ENCODE assay signal across 26 mouse cellular contexts in the genomic region with DNA sequence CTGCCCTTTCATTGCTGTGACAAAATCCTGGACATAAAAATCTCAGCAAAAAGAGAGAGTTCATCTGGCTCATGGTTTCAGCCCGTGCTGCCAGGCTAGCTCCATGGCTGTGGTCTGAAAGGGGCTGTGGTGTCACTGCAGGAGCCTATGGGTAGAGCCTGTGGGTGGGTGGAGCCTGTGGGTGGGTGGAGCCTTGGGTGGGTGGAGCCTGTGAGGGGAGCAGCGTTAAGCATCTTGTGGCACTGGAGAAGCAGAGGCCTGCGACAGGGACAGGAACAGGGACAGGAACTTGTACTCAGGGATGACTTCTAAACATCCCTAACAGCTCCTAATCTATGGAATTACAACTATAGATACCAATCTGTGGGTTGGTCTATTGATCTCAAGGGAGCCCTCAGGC. TPM values are rescaled to one million over a fixed set of nuclear protein-coding genes. Genes with fewer than 3 reads are reported as not detected.
A peak's percentile ranks its signal among the peaks of the same experiment; 100 is the strongest.
DNase-seq lines count a peak whose midpoint lies in the region; ATAC-seq lines count a peak whose summit lies in the region.
"Had no signal": no experiment of that assay in that cellular context is flagged by ENCODE, and none has a peak within 500 bp of the region (broad histone marks: within the 10 kb centered on the region; RNA-seq: fewer than 3 reads in every experiment).

No protein-coding gene starts in this region.

- ATAC-seq in liver, embryonic 16.5 days (ENCODE audit: low read depth), result 0 out of 2 replicates have a peak, but pooled peaks have one; percentile 43
- ATAC-seq in kidney, embryonic 16.5 days (ENCODE audit: low FRiP score, low TSS enrichment), result no peak
- ATAC-seq: forebrain, embryonic 14.5 days; inflammation-experienced regulatory T-cells, adult 6 months; midbrain, embryonic 13.5 days had no signal

- 43% methylated on average over 3 of the region's 3 CpGs for WGBS in heart, embryonic 10.5 days
- 22% methylated on average over 3 of the region's 3 CpGs for WGBS in liver, embryonic 16.5 days (ENCODE audit: insufficient replicate concordance)
- WGBS in kidney, embryonic 16.5 days, result 52% methylated on average over 3 of the region's 3 CpGs
- 55% methylated on average over 3 of the region's 3 CpGs for WGBS in embryonic facial prominence, embryonic 10.5 days

- no peak overlapping the region for H3K4me2 ChIP-seq in liver, embryonic 16.5 days (ENCODE audit: low read depth, low read length)
- no peak overlapping the region for H3K4me2 ChIP-seq in kidney, embryonic 16.5 days (replicated peaks; ENCODE audit: low read depth, low read length)
- H3K4me2 ChIP-seq: embryonic facial prominence, embryonic 12.5 days; heart, embryonic 11.5 days; limb, embryonic 13.5 days; midbrain, embryonic 13.5 days; neural tube, embryonic 12.5 days had no signal

- no peak overlapping the region for H3K9ac ChIP-seq in liver, embryonic 16.5 days (ENCODE audit: low read depth, low read length)
- H3K9ac ChIP-seq in kidney, embryonic 16.5 days (replicated peaks; ENCODE audit: low read length), result no peak overlapping the region
- H3K9ac ChIP-seq: embryonic facial prominence, embryonic 12.5 days; limb, embryonic 13.5 days; midbrain, embryonic 13.5 days; neural tube, embryonic 12.5 days had no signal

- peak; percentile 68 for DNase-seq in heart, adult 11 months
- no peak for DNase-seq in heart, embryonic 10.5 days (ENCODE audit: low spot score)
- DNase-seq in induced T-regulatory cell, adult 2 months (ENCODE audit: low read depth), result peak; percentile 17
- DNase-seq in retina, embryonic 14.5 days (ENCODE audit: low spot score), result no peak
- DNase-seq in kidney, postnatal 14 days, result no peak
- no peak for DNase-seq in embryonic facial prominence, embryonic 10.5 days (ENCODE audit: low spot score)
- DNase-seq: cerebellum, adult 8-10 months; gastrocnemius, postnatal 25 days; heart, postnatal 10 days; kidney, adult 2 months; kidney, postnatal 4 days; layer of hippocampus, adult 9-11 months; right cerebral cortex, adult 18-20 months; thymus, adult 18-20 months; thymus, postnatal 4 days had no signal

- no peaks in the 10 kb centered on the region for H3K36me3 ChIP-seq in heart, embryonic 10.5 days
- no peaks in the 10 kb centered on the region for H3K36me3 ChIP-seq in liver, embryonic 16.5 days (ENCODE audit: control insufficient read depth, insufficient read depth)
- H3K36me3 ChIP-seq in kidney, embryonic 16.5 days (ENCODE audit: insufficient read depth, low read length), result no peaks in the 10 kb centered on the region
- no peaks in the 10 kb centered on the region for H3K36me3 ChIP-seq in embryonic facial prominence, embryonic 10.5 days (replicated peaks)
- H3K36me3 ChIP-seq: embryonic facial prominence, embryonic 12.5 days; limb, embryonic 13.5 days; midbrain, embryonic 13.5 days; neural tube, embryonic 12.5 days had no signal

- H3K27ac ChIP-seq in heart, embryonic 10.5 days, result no peak overlapping the region
- no peak overlapping the region for H3K27ac ChIP-seq in liver, embryonic 16.5 days (ENCODE audit: low read length)
- no peak overlapping the region for H3K27ac ChIP-seq in kidney, embryonic 16.5 days (ENCODE audit: low read length)
- no peak overlapping the region for H3K27ac ChIP-seq in embryonic facial prominence, embryonic 10.5 days (replicated peaks)
- H3K27ac ChIP-seq: embryonic facial prominence, embryonic 12.5 days; limb, embryonic 13.5 days; midbrain, embryonic 13.5 days; neural tube, embryonic 12.5 days had no signal

- H3K27me3 ChIP-seq in heart, embryonic 10.5 days (ENCODE audit: insufficient read depth, poor library complexity, severe bottlenecking), result no peaks in the 10 kb centered on the region; the same call in 1 of the 2 replicates
- H3K27me3 ChIP-seq in liver, embryonic 16.5 days (ENCODE audit: control insufficient read depth, insufficient read depth, low read depth, low read length), result no peaks in the 10 kb centered on the region
- no peaks in the 10 kb centered on the region for H3K27me3 ChIP-seq in kidney, embryonic 16.5 days (ENCODE audit: insufficient read depth, low read length)
- no peaks in the 10 kb centered on the region for H3K27me3 ChIP-seq in embryonic facial prominence, embryonic 10.5 days (replicated peaks; ENCODE audit: low read depth, poor library complexity, severe bottlenecking)
- H3K27me3 ChIP-seq: embryonic facial prominence, embryonic 12.5 days; limb, embryonic 13.5 days; midbrain, embryonic 13.5 days; neural tube, embryonic 12.5 days had no signal

- no peaks in the 10 kb centered on the region for H3K9me3 ChIP-seq in heart, embryonic 10.5 days
- no peaks in the 10 kb centered on the region for H3K9me3 ChIP-seq in liver, embryonic 16.5 days (replicated peaks; ENCODE audit: control insufficient read depth, low read length)
- H3K9me3 ChIP-seq in kidney, embryonic 16.5 days (ENCODE audit: low read length), result no peaks in the 10 kb centered on the region
- no peaks in the 10 kb centered on the region for H3K9me3 ChIP-seq in embryonic facial prominence, embryonic 10.5 days
- H3K9me3 ChIP-seq: embryonic facial prominence, embryonic 12.5 days; limb, embryonic 13.5 days; midbrain, embryonic 13.5 days; neural tube, embryonic 12.5 days had no signal

- H3K4me1 ChIP-seq in heart, embryonic 10.5 days, result no peaks in the 10 kb centered on the region
- H3K4me1 ChIP-seq in liver, embryonic 16.5 days (ENCODE audit: control insufficient read depth, low read depth, low read length), result no peaks in the 10 kb centered on the region; the same call in 1 of the 2 replicates
- no peaks in the 10 kb centered on the region for H3K4me1 ChIP-seq in kidney, embryonic 16.5 days (ENCODE audit: insufficient read depth, low read length)
- no peaks in the 10 kb centered on the region for H3K4me1 ChIP-seq in embryonic facial prominence, embryonic 10.5 days
- H3K4me1 ChIP-seq: embryonic facial prominence, embryonic 12.5 days; limb, embryonic 13.5 days; midbrain, embryonic 13.5 days; neural tube, embryonic 12.5 days had no signal

- H3K4me3 ChIP-seq in heart, embryonic 10.5 days, result no peak overlapping the region
- no peak overlapping the region for H3K4me3 ChIP-seq in liver, embryonic 16.5 days (ENCODE audit: low read depth, low read length)
- H3K4me3 ChIP-seq in kidney, embryonic 16.5 days (ENCODE audit: low read length), result no peak overlapping the region
- no peak overlapping the region for H3K4me3 ChIP-seq in embryonic facial prominence, embryonic 10.5 days
- H3K4me3 ChIP-seq: embryonic facial prominence, embryonic 12.5 days; limb, embryonic 13.5 days; midbrain, embryonic 13.5 days; neural tube, embryonic 12.5 days had no signal

RNA-seq across cellular contexts. Expression of a gene that starts 20.1 kb away (rescaled TPM):
- 1.2 and 1.6 TPM in 2 replicates for polyA plus RNA-seq in heart, embryonic 10.5 days (2016; fragmentation: Nextera tagmentation; extraction: Ambion mirVana)
- 2.0 and 3.0 TPM in 2 replicates for polyA plus RNA-seq in liver, embryonic 16.5 days (2015; fragmentation: Nextera tagmentation; extraction: Ambion mirVana)
- 1.4 and 2.5 TPM in 2 replicates for polyA plus RNA-seq in kidney, embryonic 16.5 days (2015; fragmentation: Nextera tagmentation; extraction: Ambion mirVana)
- 1.2 TPM in 2 replicates for polyA plus RNA-seq in embryonic facial prominence, embryonic 10.5 days (2016; fragmentation: Nextera tagmentation; extraction: Ambion mirVana)

RNA-seq across cellular contexts. Expression of a gene that starts 32.2 kb away (rescaled TPM):
- 89.6 and 117 TPM in 2 replicates for polyA plus RNA-seq in heart, embryonic 10.5 days (2016; fragmentation: Nextera tagmentation; extraction: Ambion mirVana)
- polyA plus RNA-seq in liver, embryonic 16.5 days (2015; fragmentation: Nextera tagmentation; extraction: Ambion mirVana), result 39.4 and 43.0 TPM in 2 replicates
- polyA plus RNA-seq in kidney, embryonic 16.5 days (2015; fragmentation: Nextera tagmentation; extraction: Ambion mirVana), result 140 and 141 TPM in 2 replicates
- polyA plus RNA-seq in embryonic facial prominence, embryonic 10.5 days (2016; fragmentation: Nextera tagmentation; extraction: Ambion mirVana), result 135 and 137 TPM in 2 replicates

RNA-seq across cellular contexts. Expression of a gene that starts 53.7 kb away (rescaled TPM):
- not detected in 2 replicates for polyA plus RNA-seq in heart, embryonic 10.5 days (2016; fragmentation: Nextera tagmentation; extraction: Ambion mirVana)
- polyA plus RNA-seq in liver, embryonic 16.5 days (2015; fragmentation: Nextera tagmentation; extraction: Ambion mirVana), result not detected in 2 replicates
- polyA plus RNA-seq in kidney, embryonic 16.5 days (2015; fragmentation: Nextera tagmentation; extraction: Ambion mirVana), result not detected in 2 replicates
- not detected in 2 replicates for polyA plus RNA-seq in embryonic facial prominence, embryonic 10.5 days (2016; fragmentation: Nextera tagmentation; extraction: Ambion mirVana)
- polyA plus RNA-seq: forebrain, embryonic 14.5 days; heart, embryonic 11.5 days; hindbrain, embryonic 11.5 days; inflammation-experienced regulatory T-cells, adult 6 months; limb, embryonic 13.5 days; lung, embryonic 16.5 days; midbrain, embryonic 13.5 days; neural tube, embryonic 12.5 days had no signal

Comparison
In these comparisons a context has a peak if more than half of its experiments do, and no peak if none do; other contexts are left out.
1. DNase-seq: peak in heart, adult 11 months (single experiment) and induced T-regulatory cell, adult 2 months (single experiment); none in heart, embryonic 10.5 days (single experiment), retina, embryonic 14.5 days (single experiment), kidney, postnatal 14 days (single experiment) and embryonic facial prominence, embryonic 10.5 days (single experiment).